Mouse (Mus musculus) telencephalon, adult 2 months (tissue): ENCODE measurements around the gene Gm20532.

Source experiments
- DNase-seq: peaks from one replicate; pipeline ENCODE4 v3.0.0-alpha.2; 2011; ENCODE audit warnings: low read depth, low spot score

Gene Gm20532

DNA sequence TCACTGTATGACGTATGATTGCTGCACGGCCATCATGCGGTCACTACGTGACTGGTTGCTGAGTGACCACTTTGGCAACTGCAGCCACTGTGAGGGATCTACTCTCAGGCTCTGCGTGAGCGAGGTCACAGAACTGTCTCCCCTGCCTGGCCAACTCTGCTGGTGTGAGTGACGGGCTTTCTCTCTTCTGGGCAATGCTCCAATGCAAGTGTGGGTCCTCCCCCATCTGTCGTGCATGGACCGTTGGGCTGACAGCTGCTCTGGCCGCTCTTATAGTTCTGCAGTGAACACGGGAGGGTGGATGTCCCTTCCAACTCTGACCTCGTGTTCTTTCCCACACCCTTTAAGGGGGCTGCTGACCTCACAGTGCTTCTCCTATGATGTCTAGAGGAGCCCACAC is 13.0 kb upstream of the Gm20532 start:
- DNase-seq: no peak

- no peak for DNase-seq
Measured at GRCm38 (mm10) chr2:26573807-26574206, 12.6 kb upstream of the Gm20532 start.

DNA sequence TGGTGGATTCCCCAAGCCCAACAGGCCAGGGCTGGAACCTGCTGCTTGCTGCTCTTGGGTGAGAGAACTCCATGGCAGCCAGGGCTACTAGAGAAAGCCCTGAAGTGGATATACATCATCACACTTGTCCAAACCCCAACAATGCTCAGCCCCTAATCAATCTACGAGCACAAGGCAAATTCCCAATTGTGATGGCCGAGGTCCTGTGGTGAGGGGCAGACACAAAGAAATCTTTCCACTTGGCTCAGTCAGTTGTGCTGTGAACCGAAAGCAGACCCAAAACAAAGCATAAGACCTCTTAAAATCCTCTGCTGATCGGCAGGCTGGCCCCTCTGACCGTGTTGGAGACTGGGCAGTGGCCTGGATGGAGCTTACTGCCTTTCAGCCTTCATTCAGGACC is 11.6 kb upstream of the Gm20532 start:
- no peak for DNase-seq

GRCm38 (mm10) chr2:26575378-26575777 is 11.1 kb upstream of the Gm20532 start:
- no peak for DNase-seq

DNA sequence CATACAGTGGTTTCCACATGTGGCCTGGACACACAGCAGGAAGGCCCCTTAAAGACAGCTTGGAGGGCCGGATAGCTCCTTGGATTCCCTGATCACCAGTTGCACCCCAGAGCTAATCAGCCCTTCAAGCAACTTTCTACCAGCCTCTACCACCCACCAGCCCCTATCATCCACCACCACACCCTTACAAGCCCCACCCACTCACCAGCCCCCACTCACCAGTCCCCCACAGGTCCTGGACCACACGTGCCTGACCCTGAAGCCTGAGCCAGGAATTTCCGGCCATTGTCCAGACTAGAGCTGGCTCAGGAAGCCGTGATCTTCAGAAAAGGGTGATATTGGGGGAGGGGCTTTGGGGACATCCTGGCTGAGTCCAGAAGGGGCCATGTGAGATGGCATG is 10.6 kb upstream of the Gm20532 start:
- no peak for DNase-seq

- no peak for DNase-seq
Measured at GRCm38 (mm10) chr2:26576462-26576861, 10.0 kb upstream of the Gm20532 start.

DNA sequence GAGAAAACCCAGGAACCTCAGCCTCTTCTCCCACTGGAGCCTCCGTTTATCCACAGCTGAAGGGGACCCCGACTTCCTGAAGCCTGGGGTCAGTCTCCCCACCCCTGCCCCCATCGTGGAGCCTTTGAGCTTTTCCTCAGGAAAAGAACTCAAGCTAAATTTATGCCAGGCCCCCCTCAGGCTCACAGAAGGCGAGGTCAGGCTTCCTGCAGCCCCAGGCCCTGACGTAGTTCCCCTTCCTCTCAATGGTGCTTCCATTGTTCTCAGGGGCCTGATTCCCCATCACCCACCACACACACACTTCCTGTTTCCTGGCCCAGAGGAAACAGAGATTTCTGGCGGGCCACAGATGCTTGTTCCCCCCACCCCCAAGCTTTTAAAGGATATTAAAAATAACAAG is 8.1 kb upstream of the Gm20532 start:
- DNase-seq: no peak

- no peak for DNase-seq
Measured at GRCm38 (mm10) chr2:26579714-26580113, 6.7 kb upstream of the Gm20532 start, which contains the start of gene Egfl7. TSS of gene Egfl7 (plus strand) at chr2:26580014.

- no peak for DNase-seq
Measured at GRCm38 (mm10) chr2:26580751-26581150, 5.7 kb upstream of the Gm20532 start.

- no peak for DNase-seq
Measured at GRCm38 (mm10) chr2:26582203-26582602, 4.2 kb upstream of the Gm20532 start.

DNA sequence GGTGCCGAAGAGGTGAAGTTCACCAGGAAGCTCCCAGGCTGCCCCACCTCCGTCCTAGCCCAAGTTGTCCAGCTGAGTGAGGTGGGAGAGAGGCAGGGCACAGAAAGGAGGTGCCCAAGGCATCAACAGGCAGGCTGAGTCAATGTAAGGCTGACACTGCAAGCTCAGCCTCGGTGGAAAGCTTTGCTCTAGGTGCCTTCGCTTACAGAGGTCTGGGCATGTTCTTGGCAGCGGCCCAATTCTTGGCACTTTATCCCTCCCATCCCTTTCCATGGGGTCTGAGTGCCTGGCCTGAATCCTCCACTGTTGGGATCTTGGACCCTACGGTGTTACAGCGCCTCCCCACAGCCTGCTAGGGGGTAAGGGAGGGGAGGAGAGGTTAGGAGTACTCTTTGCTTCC is 3.7 kb upstream of the Gm20532 start:
- DNase-seq: no peak

DNA sequence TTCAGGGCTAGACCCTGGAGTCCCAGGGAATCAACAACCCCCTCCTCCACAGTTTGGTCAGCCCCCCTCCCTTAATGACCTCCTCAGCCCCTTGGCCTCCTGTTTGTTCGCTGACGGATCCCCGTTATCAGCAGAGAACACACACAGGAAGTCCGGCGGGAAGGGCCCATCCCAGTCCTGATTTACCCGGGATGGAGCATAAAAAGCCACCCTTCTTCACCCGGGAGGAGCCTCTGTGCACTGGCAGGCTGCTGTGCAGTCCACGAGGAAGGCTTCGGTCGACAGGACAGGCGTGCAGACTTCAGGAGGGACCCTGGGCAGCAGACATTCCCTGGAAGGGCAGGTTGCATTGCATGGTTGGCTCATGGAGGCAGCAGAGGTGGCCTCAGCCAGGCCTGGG is 2.8 kb upstream of the Gm20532 start:
- DNase-seq: no peak

- DNase-seq: no peak
Measured at GRCm38 (mm10) chr2:26585713-26586112, 726 bp upstream of the Gm20532 start.

DNA sequence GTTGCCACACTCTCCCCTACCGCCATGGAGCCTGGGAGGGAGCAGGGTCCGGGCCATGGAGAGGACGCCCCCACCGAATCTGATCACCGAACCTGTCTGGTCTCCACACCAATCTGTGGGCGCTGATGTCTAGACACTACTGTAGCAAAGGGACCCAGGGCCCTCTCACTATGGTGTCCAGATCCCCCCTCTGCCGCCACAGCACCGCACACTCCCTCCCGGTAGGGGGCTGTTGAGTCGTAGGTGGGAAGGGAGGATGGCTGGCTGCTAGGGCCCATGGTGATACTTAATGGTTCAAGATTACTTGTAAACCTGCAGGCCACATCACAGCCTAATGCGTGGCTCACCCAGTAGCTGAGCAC is 586 bp downstream of the Gm20532 start:
- DNase-seq: no peak

DNA sequence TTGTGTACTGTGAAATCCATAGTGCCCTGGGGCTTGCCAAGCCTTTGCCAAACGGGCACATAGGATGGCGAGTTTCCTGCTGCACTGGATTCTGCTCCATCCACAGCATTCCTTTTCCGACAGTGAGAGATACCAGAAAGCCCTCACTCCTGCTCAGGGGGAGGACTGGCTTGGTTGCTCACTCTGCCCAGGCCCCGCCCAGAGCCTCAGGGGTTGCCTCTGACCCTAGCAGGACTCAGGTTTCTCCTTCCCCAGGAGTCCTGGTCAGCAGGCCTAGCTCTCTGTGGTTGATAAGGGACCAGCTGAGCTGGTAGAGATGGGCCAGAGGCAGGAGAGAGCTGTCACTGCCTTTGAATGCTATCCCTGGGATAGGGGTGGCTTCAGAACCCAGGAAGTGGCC is 2.1 kb downstream of the Gm20532 start:
- no peak for DNase-seq

DNA sequence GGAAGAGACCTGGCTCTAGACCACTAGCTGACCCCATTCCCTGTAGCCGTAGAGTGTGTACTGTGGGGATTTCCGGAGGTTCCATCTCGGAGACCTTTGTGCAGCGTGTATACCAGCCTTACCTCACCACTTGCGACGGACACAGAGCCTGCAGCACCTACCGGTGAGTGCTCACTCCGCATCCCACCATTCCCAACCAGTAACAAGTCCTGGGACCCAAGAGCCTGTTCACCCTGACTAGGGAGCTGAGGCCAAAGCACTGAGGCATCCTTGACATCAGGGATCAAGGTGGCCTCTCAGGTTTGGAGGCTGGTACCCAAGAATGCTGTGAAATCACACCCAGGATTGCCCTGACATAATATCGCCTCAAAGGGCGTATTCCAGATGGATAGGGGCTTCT is 2.8 kb downstream of the Gm20532 start:
- DNase-seq: no peak

- DNase-seq: no peak
Measured at GRCm38 (mm10) chr2:26590282-26590681, 3.8 kb downstream of the Gm20532 start.

DNA sequence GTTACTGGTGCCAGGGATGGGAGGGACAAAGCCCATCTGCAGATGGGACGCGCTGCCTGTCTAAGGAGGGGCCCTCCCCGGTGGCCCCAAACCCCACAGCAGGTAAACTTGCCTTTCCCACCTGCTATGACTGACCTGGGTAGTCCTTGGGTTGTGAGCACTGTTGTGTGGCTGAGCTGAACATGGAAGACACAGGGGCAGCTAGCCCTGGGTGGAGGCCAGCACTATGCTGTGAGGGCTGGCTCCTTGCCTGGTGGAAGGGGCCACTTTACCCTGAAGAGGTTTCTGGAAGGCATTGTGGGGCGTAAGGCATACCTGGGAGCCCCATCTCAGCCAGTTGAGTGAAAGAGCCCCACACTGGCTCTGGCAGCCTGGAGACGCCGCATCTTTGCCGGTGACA is 4.5 kb downstream of the Gm20532 start:
- no peak for DNase-seq

- no peak for DNase-seq
Measured at GRCm38 (mm10) chr2:26591416-26591815, 5.0 kb downstream of the Gm20532 start.

GRCm38 (mm10) chr2:26593211-26594021 is 7.0 kb downstream of the Gm20532 start:
- no peak for DNase-seq

GRCm38 (mm10) chr2:26594022-26594346 is 7.5 kb downstream of the Gm20532 start:
- DNase-seq: no peak

DNA sequence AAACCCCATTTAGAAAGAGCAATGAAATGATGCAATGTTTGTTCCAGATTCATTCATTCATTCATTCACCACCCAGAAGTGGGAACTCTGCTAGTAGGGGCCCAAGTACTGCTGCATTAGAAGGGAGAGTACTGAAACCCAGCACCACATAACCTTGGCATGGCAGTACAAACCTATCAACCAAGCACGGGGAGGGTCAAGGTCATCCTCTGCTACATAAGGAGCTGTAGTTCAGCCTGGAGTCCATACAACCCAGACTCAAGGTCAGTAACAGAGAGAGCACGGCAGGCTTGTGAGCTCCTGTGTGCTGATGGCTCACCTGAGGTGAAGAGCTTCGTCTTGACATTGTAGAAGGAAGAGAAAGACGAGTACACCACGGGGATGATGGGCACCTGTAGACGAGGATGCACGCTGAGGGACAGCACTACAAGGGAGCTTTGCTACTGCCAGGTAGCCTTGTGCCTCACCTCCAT is 8.1 kb downstream of the Gm20532 start:
- no peak for DNase-seq

DNA sequence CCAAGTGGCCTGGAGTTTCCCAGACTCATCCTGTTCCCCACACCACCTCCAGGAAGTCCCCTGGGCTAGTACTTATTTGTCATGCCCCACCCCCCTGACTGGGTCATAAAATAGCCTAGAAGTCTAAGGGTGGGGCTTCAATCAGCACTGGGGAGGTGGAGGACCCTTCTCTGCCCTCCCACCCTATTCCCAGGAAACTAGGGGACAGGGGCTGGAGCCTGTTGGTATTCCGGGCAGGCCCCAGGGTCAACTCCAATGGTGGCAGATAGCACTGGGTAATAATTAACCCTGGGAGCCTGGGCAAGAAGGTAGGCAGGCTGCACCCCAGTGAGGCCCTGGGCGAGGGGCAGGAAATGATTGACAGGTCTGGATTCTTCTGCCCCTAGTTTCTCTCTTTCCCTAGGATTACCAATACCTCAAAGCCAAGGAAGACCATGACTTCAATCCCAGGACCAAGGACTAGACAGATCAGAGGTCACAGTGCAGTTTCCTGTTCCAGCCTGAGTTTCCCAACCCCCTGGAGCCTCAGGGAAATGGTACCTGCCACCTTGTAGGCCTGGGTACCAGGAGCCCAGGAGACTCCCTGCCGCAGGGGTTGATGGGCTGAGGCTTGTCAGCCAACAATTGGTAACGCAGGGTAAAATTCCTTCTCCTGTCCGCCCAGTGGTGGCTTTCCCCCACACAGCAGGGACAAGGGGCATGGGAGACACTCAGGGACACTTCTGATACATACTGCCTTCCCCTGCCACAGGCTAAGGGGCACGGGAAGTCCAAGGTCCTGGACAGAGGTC is 8.7 kb downstream of the Gm20532 start:
- no peak for DNase-seq
